Mouse (Mus musculus) midbrain, embryonic 11.5 days (tissue): ENCODE results near the gene Sdcbp2. TPM values are rescaled to one million over a fixed set of nuclear protein-coding genes. Genes with fewer than 3 reads are reported as not detected.
A peak's percentile ranks its signal among the peaks of the same experiment; 100 is the strongest.

Source experiments
- ATAC-seq: fragments of 200-750 bp; cut with Nextera tagmentation; 2 replicates; pipeline ENCODE4 v1.8.0; 2017; ENCODE audit warnings: moderate TSS enrichment, moderate library complexity; ENCODE audit not compliant: low FRiP score
- DNase-seq: peaks from one replicate; pipeline ENCODE4 v3.0.0; 2015; ENCODE audit warnings: low spot score; ENCODE audit errors: missing footprints
- H3K27ac ChIP-seq: fragments of 300-500 bp; sonication (generic); 2 replicates; pipeline ENCODE4 v1.5.1; 2014; ENCODE audit warnings: low read depth, low read length
- H3K27me3 ChIP-seq: fragments of 300-500 bp; sonication (generic); 2 replicates; pipeline ENCODE4 v1.6.1; 2014; ENCODE audit warnings: mild to moderate bottlenecking, low read length, moderate library complexity, mixed read lengths; ENCODE audit not compliant: control insufficient read depth, insufficient read depth
- H3K36me3 ChIP-seq: fragments of 300-500 bp; sonication (generic); 2 replicates; pipeline ENCODE4 v1.6.1; 2014; ENCODE audit warnings: mild to moderate bottlenecking, low read length, moderate library complexity, mixed read lengths; ENCODE audit not compliant: control insufficient read depth, insufficient read depth
- H3K4me1 ChIP-seq: fragments of 300-500 bp; sonication (generic); 2 replicates; pipeline ENCODE4 v1.6.1; 2014; ENCODE audit warnings: low read length; ENCODE audit not compliant: control insufficient read depth, insufficient read depth
- H3K4me2 ChIP-seq: fragments of 300-500 bp; sonication (generic); 2 replicates; pipeline ENCODE4 v1.6.1; 2014; ENCODE audit warnings: mild to moderate bottlenecking, moderate library complexity
- H3K4me3 ChIP-seq: fragments of 300-500 bp; sonication (generic); 2 replicates; pipeline ENCODE4 v1.5.1; 2014; ENCODE audit warnings: low read depth, low read length
- H3K9ac ChIP-seq: fragments of 300-500 bp; sonication (generic); 2 replicates; pipeline ENCODE4 v1.6.1; 2014; ENCODE audit warnings: low read length
- H3K9me3 ChIP-seq: fragments of 300-500 bp; sonication (generic); 2 replicates; pipeline ENCODE4 v1.6.1; 2016; ENCODE audit warnings: low read length; ENCODE audit not compliant: control insufficient read depth
- WGBS: fragments of 180-500 bp; shearing (Covaris S2); extraction: QIAGEN DNeasy Blood & Tissue Kit; methylation state at CpG from one replicate; pipeline ENCODE4 v1.1.7; 2014; 5-methylcytosine and 5-hydroxymethylcytosine counted together
- polyA plus RNA-seq: library from polyadenylated mRNA; unstranded; fragments of >200 nt; fragmentation: Nextera tagmentation; extraction: Ambion mirVana; gene quantifications from 2 replicates; pipeline ENCODE4 v1.2.1, GENCODE M21; 2014

Sdcbp2 gene
- polyA plus RNA-seq, 1 experiment from 2014 or later = 0.56 TPM

- H3K4me1 ChIP-seq = peaks cover 6% of the 10 kb centered on the region
- H3K27ac ChIP-seq = no peak overlapping the region
- no peak for ATAC-seq
- no peak overlapping the region for H3K4me2 ChIP-seq
- no peak overlapping the region for H3K9ac ChIP-seq
- no peak for DNase-seq
- WGBS = 43% methylated on average over 1 of the region's 1 CpGs
- H3K27me3 ChIP-seq = no peaks in the 10 kb centered on the region
- H3K9me3 ChIP-seq = no peaks in the 10 kb centered on the region
- no peaks in the 10 kb centered on the region for H3K36me3 ChIP-seq
- H3K4me3 ChIP-seq = no peak overlapping the region
These were observed 8.5 kb downstream of the Sdcbp2 start for GRCm38 (mm10) chr2:151580945-151581344.

- DNase-seq (no peak), ATAC-seq (no peak)
- H3K27ac ChIP-seq = no peak overlapping the region
- no peak overlapping the region for H3K4me3 ChIP-seq
- no peaks in the 10 kb centered on the region for H3K36me3 ChIP-seq
- WGBS = 71% methylated on average over 3 of the region's 3 CpGs
- no peaks in the 10 kb centered on the region for H3K27me3 ChIP-seq
- H3K9ac ChIP-seq = no peak overlapping the region
- no peak overlapping the region for H3K4me2 ChIP-seq
- H3K4me1 ChIP-seq = no peaks in the 10 kb centered on the region
- no peaks in the 10 kb centered on the region for H3K9me3 ChIP-seq
These were observed 13.5 kb downstream of the Sdcbp2 start for GRCm38 (mm10) chr2:151585934-151586333.

- H3K4me3 ChIP-seq = no peak overlapping the region
- no peaks in the 10 kb centered on the region for H3K9me3 ChIP-seq
- no peak for ATAC-seq
- no peak overlapping the region for H3K9ac ChIP-seq
- no peak overlapping the region for H3K4me2 ChIP-seq
- no peaks in the 10 kb centered on the region for H3K27me3 ChIP-seq
- H3K36me3 ChIP-seq = no peaks in the 10 kb centered on the region
- no peak for DNase-seq
- WGBS = 100% methylated on average over 1 of the region's 1 CpGs
- no peaks in the 10 kb centered on the region for H3K4me1 ChIP-seq
- H3K27ac ChIP-seq = no peak overlapping the region
These were observed 14.4 kb downstream of the Sdcbp2 start for GRCm38 (mm10) chr2:151586807-151587206.

- no peak overlapping the region for H3K4me2 ChIP-seq
- no peaks in the 10 kb centered on the region for H3K27me3 ChIP-seq
- H3K9ac ChIP-seq = no peak overlapping the region
- no peak overlapping the region for H3K4me3 ChIP-seq
- 80% methylated on average over 9 of the region's 9 CpGs for WGBS
- DNase-seq = no peak
- no peaks in the 10 kb centered on the region for H3K4me1 ChIP-seq
- no peaks in the 10 kb centered on the region for H3K9me3 ChIP-seq
- no peak for ATAC-seq
- H3K27ac ChIP-seq = no peak overlapping the region
- H3K36me3 ChIP-seq = no peaks in the 10 kb centered on the region
These were observed 14.9 kb downstream of the Sdcbp2 start for GRCm38 (mm10) chr2:151587306-151587705.

- Histone ChIP-seq H3K36me3 (no peaks in the 10 kb centered on the region), H3K9ac (no peak overlapping the region), H3K4me1 (peaks cover under 1% of the 10 kb centered on the region), H3K9me3 (no peaks in the 10 kb centered on the region), H3K27ac (no peak overlapping the region), H3K27me3 (no peaks in the 10 kb centered on the region), H3K4me2 (no peak overlapping the region), H3K4me3 (no peak overlapping the region)
- no peak for ATAC-seq
- no peak for DNase-seq
- 76% methylated on average over 2 of the region's 2 CpGs for WGBS
These were observed 25.6 kb downstream of the Sdcbp2 start for GRCm38 (mm10) chr2:151598068-151598467.

- DNase-seq (no peak), ATAC-seq (no peak)
- 92% methylated on average over 4 of the region's 4 CpGs for WGBS
- no peak overlapping the region for H3K4me3 ChIP-seq
- no peaks in the 10 kb centered on the region for H3K36me3 ChIP-seq
- peaks cover 26% of the 10 kb centered on the region for H3K4me1 ChIP-seq
- H3K4me2 ChIP-seq = no peak overlapping the region
- no peaks in the 10 kb centered on the region for H3K27me3 ChIP-seq
- no peak overlapping the region for H3K27ac ChIP-seq
- H3K9ac ChIP-seq = no peak overlapping the region
- H3K9me3 ChIP-seq = no peaks in the 10 kb centered on the region
These were observed 29.7 kb downstream of the Sdcbp2 start for GRCm38 (mm10) chr2:151602106-151602505.

- Histone ChIP-seq H3K9ac (peak overlapping the region; percentile 24; the same call in 1 of the 2 replicates), H3K4me1 (peaks cover 26% of the 10 kb centered on the region)
- WGBS = 3% methylated on average over 4 of the region's 4 CpGs
These were observed 31.2 kb downstream of the Sdcbp2 start for GRCm38 (mm10) chr2:151603630-151604029.

GRCm38 (mm10) chr2:151605437-151605987, 33.1 kb downstream of the Sdcbp2 start:
- DNase-seq = no peak
- peak; percentile 54 for ATAC-seq
- Histone ChIP-seq H3K4me1 (peaks cover 26% of the 10 kb centered on the region), H3K4me2 (no peak overlapping the region), H3K9me3 (no peaks in the 10 kb centered on the region), H3K4me3 (no peak overlapping the region), H3K27ac (no peak overlapping the region), H3K36me3 (no peaks in the 10 kb centered on the region), H3K27me3 (no peaks in the 10 kb centered on the region), H3K9ac (no peak overlapping the region)
- 49% methylated on average over 11 of the region's 11 CpGs for WGBS

More at GRCm38 (mm10) chr2:151603630-151604029, 31.2 kb downstream of the Sdcbp2 start:
- peak overlapping the region; percentile 59 for H3K27ac ChIP-seq
- H3K27me3 ChIP-seq = no peaks in the 10 kb centered on the region
- peak; percentile 86 for DNase-seq
- H3K4me3 ChIP-seq = no peak overlapping the region
- no peaks in the 10 kb centered on the region for H3K36me3 ChIP-seq
- H3K4me2 ChIP-seq = no peak overlapping the region
- peak; percentile 87 for ATAC-seq
- no peaks in the 10 kb centered on the region for H3K9me3 ChIP-seq

GRCm38 (mm10) chr2:151608435-151608834, 36.0 kb downstream of the Sdcbp2 start:
- 80% methylated on average over 1 of the region's 1 CpGs for WGBS
- Histone ChIP-seq H3K27ac (no peak overlapping the region), H3K4me2 (no peak overlapping the region), H3K4me3 (no peak overlapping the region), H3K9me3 (no peaks in the 10 kb centered on the region), H3K27me3 (no peaks in the 10 kb centered on the region), H3K4me1 (peaks cover 22% of the 10 kb centered on the region), H3K9ac (no peak overlapping the region), H3K36me3 (no peaks in the 10 kb centered on the region)
- ATAC-seq (no peak), DNase-seq (no peak)
